Mouse (Mus musculus): ENCODE measurements around the gene Olfr1511. TPM values are rescaled to one million over a fixed set of nuclear protein-coding genes. Genes with fewer than 3 reads are reported as not detected.

The Olfr1511 gene
- total and polyA plus RNA-seq, 2 experiments from 2014 or later: not detected

GRCm38 (mm10) chr14:52368741-52369140 lies 28.4 kb downstream of the Olfr1511 start:
- DNase-seq: peak; percentile 2
- no peak overlapping the region for H3K4me3 ChIP-seq (ENCODE audit: low read depth, low read length)

DNA sequence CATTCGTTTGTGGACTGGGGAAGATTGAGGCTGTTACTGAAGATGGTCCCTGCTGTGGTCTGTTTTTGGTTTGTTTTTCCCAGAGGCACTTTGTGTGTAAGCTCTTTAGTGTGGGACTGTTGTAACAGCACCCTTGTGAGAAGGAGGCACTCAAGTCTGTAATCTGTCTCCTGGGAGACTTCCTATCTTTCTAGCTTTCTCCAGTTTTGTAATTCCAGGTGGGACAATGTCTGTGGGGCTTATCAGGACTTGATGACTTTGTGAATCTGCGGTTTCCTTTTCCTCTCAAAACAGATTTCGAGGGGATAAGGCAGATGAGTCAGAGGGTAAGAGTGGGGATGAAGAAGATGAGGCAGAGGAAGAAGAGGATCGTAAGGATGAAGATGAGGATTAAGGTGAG lies 40.9 kb downstream of the Olfr1511 start, which contains the start of gene Olfr1513:
Gene Olfr1513, minus strand, starts transcription at position 101 of the 400 bp plus-strand sequence.
- no peak for DNase-seq
- Histone ChIP-seq H3K4me2 (ENCODE audit: low read depth) (no peak within 1 kb of the TSS), H3K9me3 (ENCODE audit: low read length) (no peaks in the 10 kb centered on the region), H3K27me3 (ENCODE audit: insufficient read depth, low read length) (no peaks in the 10 kb centered on the region), H3K27ac (ENCODE audit: low read depth, low read length) (no peak within 1 kb of the TSS), H3K36me3 (ENCODE audit: insufficient read depth) (no peaks in the 10 kb centered on the region), H3K4me1 (ENCODE audit: insufficient read depth) (no peaks in the 10 kb centered on the region), H3K4me3 (ENCODE audit: low read depth, low read length) (no peak within 1 kb of the TSS), H3K9ac (no peak within 1 kb of the TSS)
- no peak for TF ChIP-seq CTCF (IDR thresholded peaks at IDR 0.05; ENCODE audit: low read depth)
- ATAC-seq: no peak
- 82% methylated on average over 4 of the region's 4 CpGs for WGBS

More at GRCm38 (mm10) chr14:52368741-52369140, 28.4 kb downstream of the Olfr1511 start:
- no peaks in the 10 kb centered on the region for H3K36me3 ChIP-seq (ENCODE audit: insufficient read depth)
- WGBS: 69% methylated on average over 3 of the region's 3 CpGs
- no peaks in the 10 kb centered on the region for H3K9me3 ChIP-seq (ENCODE audit: low read length)
- H3K27ac ChIP-seq (ENCODE audit: low read depth, low read length): no peak overlapping the region
- H3K4me2 ChIP-seq (ENCODE audit: low read depth): no peak overlapping the region
- no peak overlapping the region for H3K9ac ChIP-seq
- no peak for TF ChIP-seq CTCF (IDR thresholded peaks at IDR 0.05; ENCODE audit: low read depth)
- H3K27me3 ChIP-seq (ENCODE audit: insufficient read depth, low read length): no peaks in the 10 kb centered on the region
- no peaks in the 10 kb centered on the region for H3K4me1 ChIP-seq (ENCODE audit: insufficient read depth)
- ATAC-seq: peak; percentile 48; the same call in 1 of the 2 replicates

Other genes starting within 250 kb of the Olfr1511 start
- 41.9 and 56.9 TPM in 2 replicates for gene Supt16, start 200.0 kb downstream of the Olfr1511 start, total RNA-seq (2014; rRNA removed)
- 31.0 and 39.1 TPM in 2 replicates for gene Supt16, start 200.0 kb downstream of the Olfr1511 start, polyA plus RNA-seq (2015; fragmentation: Nextera tagmentation; extraction: Ambion mirVana)
- 88.3 and 93.8 TPM in 2 replicates for gene Chd8, start 139.6 kb downstream of the Olfr1511 start, total RNA-seq (2014; rRNA removed)
- 19.2 and 26.7 TPM in 2 replicates for gene Chd8, start 139.6 kb downstream of the Olfr1511 start, polyA plus RNA-seq (2015; fragmentation: Nextera tagmentation; extraction: Ambion mirVana)
- gene Tox4, start 118.2 kb downstream of the Olfr1511 start, total RNA-seq (2014; rRNA removed): 54.2 and 56.6 TPM in 2 replicates
- gene Tox4, start 118.2 kb downstream of the Olfr1511 start, polyA plus RNA-seq (2015; fragmentation: Nextera tagmentation; extraction: Ambion mirVana): 46.0 and 48.7 TPM in 2 replicates
- gene Rab2b, start 117.8 kb downstream of the Olfr1511 start, total RNA-seq (2014; rRNA removed): 43.3 and 55.0 TPM in 2 replicates
- 36.5 and 46.2 TPM in 2 replicates for gene Rab2b, start 117.8 kb downstream of the Olfr1511 start, polyA plus RNA-seq (2015; fragmentation: Nextera tagmentation; extraction: Ambion mirVana)
- 22.7 and 25.6 TPM in 2 replicates for gene Mettl3, start 92.3 kb downstream of the Olfr1511 start, total RNA-seq (2014; rRNA removed)
- gene Mettl3, start 92.3 kb downstream of the Olfr1511 start, polyA plus RNA-seq (2015; fragmentation: Nextera tagmentation; extraction: Ambion mirVana): 16.9 and 24.0 TPM in 2 replicates
- gene Sall2, start 68.6 kb downstream of the Olfr1511 start, total RNA-seq (2014; rRNA removed): 51.2 and 71.7 TPM in 2 replicates
- gene Sall2, start 68.6 kb downstream of the Olfr1511 start, polyA plus RNA-seq (2015; fragmentation: Nextera tagmentation; extraction: Ambion mirVana): 23.0 and 29.2 TPM in 2 replicates
- not detected in 2 replicates for gene Olfr1513, start 41.0 kb downstream of the Olfr1511 start, total RNA-seq (2014; rRNA removed)
- not detected in 2 replicates for gene Olfr1513, start 41.0 kb downstream of the Olfr1511 start, polyA plus RNA-seq (2015; fragmentation: Nextera tagmentation; extraction: Ambion mirVana)
- gene Olfr1512, start 18.2 kb downstream of the Olfr1511 start, total RNA-seq (2014; rRNA removed): not detected in 2 replicates
- gene Olfr1512, start 18.2 kb downstream of the Olfr1511 start, polyA plus RNA-seq (2015; fragmentation: Nextera tagmentation; extraction: Ambion mirVana): not detected in 2 replicates
- gene Olfr1510, start 17.0 kb upstream of the Olfr1511 start, total RNA-seq (2014; rRNA removed): not detected in 2 replicates
- gene Olfr1510, start 17.0 kb upstream of the Olfr1511 start, polyA plus RNA-seq (2015; fragmentation: Nextera tagmentation; extraction: Ambion mirVana): not detected in 2 replicates
- not detected in 2 replicates for gene Olfr1509, start 45.6 kb upstream of the Olfr1511 start, total RNA-seq (2014; rRNA removed)
- not detected in 2 replicates for gene Olfr1509, start 45.6 kb upstream of the Olfr1511 start, polyA plus RNA-seq (2015; fragmentation: Nextera tagmentation; extraction: Ambion mirVana)
- not detected in 2 replicates for gene Olfr1508, start 70.1 kb upstream of the Olfr1511 start, total RNA-seq (2014; rRNA removed)
- gene Olfr1508, start 70.1 kb upstream of the Olfr1511 start, polyA plus RNA-seq (2015; fragmentation: Nextera tagmentation; extraction: Ambion mirVana): not detected in 2 replicates
- not detected in 2 replicates for gene Olfr1507, start 98.4 kb upstream of the Olfr1511 start, total RNA-seq (2014; rRNA removed)
- gene Olfr1507, start 98.4 kb upstream of the Olfr1511 start, polyA plus RNA-seq (2015; fragmentation: Nextera tagmentation; extraction: Ambion mirVana): not detected in 2 replicates